Mouse (Mus musculus) A20 (cell line): Measurements from ENCODE around the gene Tas1r3.

ENCODE experiments used
- DNase-seq: peaks from one replicate; pipeline ENCODE4 v3.0.0-alpha.2; 2011; ENCODE audit warnings: low read depth, low spot score

Tas1r3 gene

DNA sequence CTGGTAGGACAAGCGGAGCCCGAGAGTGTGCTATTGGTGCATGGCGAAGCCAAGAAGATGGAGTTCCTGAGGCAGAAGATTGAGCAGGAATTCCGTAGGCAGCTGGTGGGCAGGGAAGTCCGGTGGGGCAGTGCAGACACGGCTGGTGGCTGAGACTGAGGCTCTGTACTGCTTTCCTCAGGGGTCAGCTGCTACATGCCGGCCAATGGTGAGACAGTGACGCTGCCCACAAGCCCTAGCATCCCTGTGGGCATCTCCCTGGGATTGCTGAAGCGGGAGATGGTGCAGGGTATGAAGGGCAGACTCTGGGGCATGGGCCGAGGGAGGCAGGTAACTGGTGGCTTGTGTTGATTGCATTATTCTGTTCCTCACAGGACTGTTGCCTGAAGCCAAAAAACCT is 24.5 kb upstream of the Tas1r3 start:
- no peak for DNase-seq

DNA sequence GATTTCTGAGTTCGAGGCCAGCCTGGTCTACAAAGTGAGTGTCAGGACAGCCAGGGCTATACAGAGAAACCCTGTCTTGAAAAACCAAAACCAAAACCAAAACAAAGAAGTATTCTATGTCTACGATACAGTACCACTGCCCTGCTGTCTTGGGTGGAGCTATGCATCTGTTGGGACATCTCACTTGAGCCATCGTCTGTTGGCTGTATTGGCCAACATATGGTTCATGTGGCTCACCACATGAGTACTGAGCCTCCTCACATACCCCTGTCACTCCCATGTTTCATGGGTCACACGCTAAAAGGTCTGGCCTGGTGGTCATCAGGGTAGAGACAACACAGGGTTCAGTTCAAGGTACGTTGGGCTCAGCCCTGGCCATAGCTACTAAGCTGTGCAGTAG is 23.2 kb upstream of the Tas1r3 start:
- no peak for DNase-seq

DNA sequence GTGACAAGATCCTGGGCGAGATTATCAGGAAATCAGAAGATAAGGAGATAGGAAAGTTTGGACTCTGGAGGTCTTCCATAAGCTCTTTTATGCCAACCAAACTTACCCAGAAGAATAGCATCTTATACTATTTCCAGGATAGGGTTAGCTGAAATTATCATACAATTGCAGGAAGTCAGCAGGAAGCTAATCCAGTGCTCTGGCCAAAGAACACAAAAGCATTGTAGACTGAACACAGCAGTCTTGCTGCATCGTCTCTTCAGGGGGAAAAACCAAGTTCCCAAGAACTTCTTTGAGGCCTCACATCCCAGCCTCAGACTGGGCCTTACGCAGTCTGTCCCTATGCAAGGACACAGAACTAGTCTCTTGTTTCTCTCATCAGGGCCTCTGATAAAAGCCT is 20.4 kb upstream of the Tas1r3 start:
- no peak for DNase-seq

DNA sequence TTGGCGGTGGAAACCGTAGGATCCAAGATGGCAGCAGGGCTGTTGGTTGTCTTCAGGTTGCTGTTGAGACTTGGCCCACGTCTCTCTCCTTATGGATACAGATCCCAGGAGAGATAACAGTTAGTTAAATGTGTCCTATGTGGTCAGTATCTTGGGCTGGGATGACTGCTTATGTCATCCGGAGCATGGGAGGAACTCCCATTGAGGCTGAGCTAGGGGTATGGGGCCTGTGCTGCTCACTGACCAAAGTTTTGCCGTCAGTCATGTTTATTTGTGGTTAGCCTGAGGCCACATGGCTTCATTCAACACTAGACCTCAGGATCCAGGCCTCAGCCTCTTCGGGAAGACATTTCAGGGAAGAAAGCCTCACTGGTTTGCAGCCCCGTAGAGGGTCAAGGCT is 8.2 kb upstream of the Tas1r3 start:
- no peak for DNase-seq

DNA sequence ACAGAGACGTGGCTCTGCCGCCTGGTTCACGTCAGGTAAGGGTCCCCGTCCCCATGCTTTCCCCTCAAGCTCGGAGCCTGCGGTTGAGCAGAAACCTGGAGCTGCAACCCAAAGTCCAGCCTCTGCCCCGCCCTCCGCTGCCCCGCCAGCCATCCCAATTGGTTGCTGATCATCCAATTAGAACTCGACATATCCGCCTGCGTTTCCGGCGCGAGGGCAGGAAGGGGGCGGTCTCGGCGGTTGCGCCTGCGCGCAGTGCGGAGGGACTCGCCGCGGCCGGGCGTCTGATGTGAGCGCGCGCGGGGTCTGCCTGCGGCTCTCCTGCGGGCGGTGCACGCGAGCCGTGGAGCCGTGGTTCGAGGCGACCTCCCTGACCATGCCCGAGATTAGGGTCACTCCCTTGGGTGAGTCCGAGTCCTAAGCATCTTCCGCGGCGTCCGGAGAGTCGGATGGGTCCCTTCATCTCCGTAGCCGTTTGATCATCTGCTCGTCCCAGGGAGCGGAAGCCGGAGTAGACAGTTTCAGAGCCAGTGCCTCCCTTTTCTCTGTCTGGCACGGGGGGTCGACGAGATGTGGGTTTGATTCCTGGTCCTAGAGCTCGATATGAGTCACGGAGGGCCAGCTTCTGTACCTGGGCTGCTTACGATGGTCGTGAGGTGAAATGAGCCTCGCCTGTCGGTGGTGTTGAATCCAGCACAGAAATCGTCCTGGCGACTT is 6.3 kb upstream of the Tas1r3 start, which contains the start of the genes Cptp and Ints11:
Gene Cptp, minus strand, starts transcription at position 124 of the 717 bp plus-strand sequence.
Gene Ints11, plus strand, starts transcription at position 230 of the 717 bp plus-strand sequence.
- peak; percentile 96 for DNase-seq

DNA sequence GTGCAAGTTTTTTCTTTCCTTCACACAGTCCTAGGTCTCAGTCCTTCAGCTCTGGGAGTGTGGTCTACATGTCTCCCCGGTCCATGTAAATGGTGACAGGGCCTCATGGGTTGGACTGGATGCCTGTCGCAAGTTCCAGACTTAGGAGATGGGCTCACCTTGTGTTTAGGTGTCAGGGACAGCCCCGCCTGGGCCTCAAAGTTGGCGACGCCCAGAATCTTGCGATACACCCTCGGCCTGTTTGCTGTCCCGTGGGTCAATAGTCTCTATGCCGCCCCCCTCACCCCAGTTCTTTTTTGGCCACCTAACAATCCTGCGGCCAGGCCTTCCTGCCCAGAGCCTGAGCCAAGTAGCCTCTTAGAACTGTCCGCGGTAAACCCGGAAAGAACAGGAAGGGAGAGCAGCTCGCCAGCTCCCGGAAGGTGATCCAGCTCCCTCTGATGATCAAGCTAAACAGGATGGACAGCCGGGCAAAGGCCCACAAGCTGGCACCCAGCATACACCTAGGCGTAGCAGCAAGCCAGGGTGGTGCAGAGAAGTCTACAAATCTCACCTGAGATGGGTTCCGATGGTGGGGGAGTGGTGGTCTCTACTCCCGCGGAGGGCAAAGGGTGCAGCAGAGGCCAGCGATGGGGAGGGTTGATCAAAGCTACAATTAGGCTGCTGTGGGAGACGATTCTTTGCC is 5.6 kb upstream of the Tas1r3 start:
- no peak for DNase-seq

DNA sequence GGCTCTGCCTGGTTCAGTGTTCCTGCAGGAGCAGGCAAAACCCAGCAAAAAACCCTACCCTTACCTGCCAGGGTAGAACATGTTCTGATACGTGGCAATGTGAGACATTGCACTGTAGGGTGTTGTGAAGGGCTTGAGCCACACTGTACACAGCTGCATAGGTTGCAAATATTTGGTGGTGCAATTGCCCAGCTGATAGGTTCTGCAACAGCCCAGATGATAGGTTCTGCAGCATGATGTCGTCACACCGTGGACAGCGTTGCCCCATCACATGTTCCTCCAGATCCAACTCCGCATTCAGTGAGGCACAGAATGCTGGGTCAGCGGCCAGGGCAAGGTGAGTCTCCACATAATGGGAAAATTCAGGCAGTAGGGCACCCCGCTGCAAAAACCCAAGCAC is 1.4 kb downstream of the Tas1r3 start:
- DNase-seq, result no peak

DNA sequence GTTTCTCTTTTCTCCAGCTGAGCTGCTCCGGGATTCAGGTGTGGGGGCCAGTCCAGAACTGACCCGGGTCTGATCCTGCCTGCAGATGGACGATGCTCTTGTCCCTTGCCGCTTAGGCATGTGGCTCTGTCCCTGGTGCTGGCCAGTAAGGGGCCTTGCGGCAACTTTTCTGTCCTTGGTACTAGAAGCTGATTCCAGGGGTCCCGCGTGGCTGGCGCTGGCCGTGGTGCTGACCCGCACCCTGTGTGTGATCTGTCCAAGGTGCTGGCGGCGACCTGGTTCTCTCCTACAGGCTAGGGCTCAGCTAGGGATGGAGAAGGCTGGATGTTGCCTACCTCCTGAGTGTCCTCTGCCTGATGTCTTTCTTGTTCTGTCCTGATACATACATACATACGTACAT is 3.8 kb downstream of the Tas1r3 start:
- DNase-seq, result no peak

DNA sequence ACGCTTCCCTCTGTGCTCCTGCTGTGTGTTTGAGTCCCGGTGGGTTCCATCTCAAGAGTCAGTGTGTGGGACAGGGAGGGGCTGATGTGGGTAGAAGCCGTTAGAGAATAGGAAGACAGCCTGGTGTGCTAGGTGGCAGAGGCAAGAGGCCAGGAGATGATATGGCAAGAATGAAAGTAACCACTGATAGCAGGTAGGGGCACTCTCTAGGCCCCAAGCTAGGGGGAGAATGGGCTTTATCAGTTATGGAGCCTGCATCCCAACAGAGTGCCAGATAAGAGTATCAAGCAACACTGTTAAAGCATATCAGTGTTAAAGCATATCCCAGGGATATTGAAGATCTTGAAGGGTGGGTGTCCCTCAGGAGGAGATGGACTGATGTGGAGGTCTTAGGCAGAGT is 6.3 kb downstream of the Tas1r3 start:
- DNase-seq, result no peak

DNA sequence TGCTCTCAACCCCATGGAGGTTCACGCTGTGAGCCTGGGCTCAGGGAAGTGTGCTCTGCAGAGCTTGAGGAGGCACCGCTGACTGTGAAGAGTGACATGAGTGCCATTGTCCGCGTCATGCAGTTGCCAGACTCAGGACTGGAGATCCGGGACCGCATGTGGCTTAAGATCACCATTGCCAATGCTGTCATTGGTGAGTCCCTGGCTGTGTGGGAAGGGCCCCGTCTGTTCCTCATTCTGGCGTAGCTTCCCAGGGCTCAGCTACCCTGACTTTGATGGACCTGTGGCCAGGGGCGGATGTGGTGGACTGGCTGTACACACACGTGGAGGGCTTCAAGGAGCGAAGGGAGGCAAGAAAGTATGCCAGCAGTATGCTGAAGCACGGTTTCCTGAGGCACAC is 7.1 kb downstream of the Tas1r3 start:
- no peak for DNase-seq

DNA sequence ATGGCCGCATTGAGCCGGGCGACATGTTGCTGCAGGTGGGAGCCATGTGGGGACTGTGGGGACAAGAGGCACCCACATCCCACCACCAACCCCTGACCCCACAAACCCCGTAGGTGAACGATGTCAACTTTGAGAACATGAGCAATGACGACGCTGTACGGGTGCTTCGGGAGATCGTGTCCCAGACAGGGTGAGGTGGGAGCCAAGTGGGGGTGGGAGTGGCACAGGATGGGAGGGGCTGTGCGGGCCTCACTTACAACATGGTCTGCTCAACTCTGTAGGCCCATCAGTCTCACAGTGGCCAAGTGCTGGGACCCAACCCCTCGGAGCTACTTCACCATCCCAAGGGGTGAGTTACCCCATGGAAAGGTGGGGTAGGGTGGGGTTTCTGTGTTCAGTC is 8.2 kb downstream of the Tas1r3 start:
- no peak for DNase-seq

DNA sequence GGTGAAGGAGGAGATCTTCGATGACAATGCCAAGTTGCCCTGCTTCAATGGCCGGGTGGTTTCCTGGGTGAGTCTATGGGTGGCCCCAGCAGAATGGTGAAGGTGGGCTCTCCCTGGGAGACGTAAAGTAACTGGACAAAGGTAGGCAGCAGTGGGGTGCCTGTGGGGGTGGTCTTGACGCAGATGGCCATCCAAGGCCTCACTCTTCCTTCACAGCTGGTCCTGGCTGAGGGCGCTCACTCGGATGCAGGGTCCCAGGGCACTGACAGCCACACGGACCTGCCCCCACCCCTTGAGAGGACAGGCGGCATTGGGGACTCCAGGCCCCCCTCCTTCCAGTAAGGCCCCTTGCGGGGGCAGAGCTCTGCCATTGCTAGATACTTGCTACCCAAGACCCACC is 9.7 kb downstream of the Tas1r3 start:
- no peak for DNase-seq

DNA sequence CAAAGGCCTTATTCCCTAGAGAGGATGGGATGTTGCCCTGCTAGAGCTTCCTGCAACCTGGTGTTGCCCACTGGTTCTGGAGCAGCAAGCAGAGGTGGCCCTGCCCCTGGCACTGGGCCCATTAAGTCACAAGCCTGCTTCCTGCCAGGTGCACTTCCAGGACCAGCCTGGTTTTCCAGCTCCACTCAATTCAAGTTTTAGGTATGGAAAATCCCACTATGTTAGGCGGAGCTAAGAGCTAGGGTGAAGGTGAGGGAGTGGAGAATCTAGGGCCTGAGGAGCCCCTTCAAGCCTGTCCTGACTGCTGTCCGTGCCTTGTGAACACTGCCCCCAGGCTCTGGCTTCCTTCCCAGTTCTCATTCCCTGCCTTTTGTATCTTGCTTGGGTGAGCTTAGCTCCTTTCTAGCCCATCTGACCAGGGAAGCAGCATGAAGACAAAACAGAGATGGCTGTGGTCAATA is 11.2 kb downstream of the Tas1r3 start:
- DNase-seq, result no peak

DNA sequence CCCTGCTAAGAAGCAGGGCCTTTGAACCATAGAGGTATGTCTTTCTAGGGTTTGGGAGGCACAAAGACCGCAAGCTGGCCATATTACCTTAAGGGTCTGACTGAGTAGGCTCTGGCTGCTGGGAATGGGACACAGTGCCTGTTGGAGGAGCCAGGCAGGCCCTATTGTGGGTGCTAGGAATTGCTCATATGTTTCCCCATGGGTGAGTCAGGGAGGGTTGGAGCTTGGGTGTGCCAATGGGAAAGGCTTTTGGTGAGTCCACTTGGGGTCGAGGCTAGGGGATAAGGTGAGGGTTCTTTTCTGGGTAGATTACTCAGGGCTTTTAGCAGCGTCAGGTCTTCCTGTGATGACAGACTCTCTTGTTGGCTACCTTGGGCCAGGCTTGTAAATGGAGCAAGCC is 11.8 kb downstream of the Tas1r3 start:
- no peak for DNase-seq

DNA sequence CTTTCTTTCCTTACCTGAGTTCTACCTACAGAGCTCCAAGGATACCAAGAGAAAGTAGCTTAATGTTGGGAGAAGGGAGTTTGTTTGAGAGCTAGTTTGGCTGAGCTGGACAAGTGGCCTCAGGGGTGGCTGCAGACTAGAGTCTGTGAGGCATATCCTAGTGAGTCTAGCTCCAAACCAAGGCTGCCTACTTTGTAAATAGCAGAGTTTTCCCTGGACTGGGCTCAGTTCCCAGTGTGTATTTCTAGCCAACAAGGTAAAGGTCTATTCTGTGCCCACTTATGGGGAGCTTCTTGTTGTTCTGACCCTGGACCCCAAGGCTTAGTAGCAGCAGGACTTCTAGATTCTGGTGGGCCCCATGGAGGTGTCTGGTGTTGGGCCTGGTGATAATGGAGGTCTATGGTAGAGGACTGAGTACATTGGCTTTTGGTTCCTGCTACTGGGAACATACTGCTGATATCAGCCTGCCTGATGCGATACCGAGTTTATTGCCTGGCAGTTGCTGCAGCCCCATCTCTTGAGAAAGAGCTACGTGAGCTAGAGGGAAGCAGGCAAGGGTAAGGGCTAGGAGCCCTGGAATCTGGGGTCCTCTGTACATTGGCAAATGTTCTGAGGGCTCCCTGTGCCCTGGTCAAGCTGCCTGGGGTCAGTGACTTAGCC is 13.2 kb downstream of the Tas1r3 start:
- DNase-seq, result no peak

DNA sequence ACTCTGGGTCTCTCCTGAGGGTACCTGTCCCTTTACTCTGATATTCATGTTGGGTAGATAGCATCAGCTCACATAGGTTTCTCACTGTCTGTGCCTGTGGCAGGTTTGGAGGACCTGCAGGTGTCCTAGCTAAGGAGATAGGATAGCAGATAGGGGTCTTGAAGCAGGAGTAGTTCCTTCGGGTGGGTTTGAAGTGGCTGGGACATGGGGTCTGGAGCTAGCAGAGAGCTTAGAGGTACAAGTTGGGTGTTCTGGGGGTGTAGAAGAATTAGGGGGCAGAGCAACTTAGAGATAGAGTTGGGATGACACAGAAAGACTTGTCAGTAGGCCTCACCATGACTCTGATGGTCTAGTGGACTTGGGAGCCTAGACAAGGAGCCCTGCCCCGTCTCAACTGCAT is 13.8 kb downstream of the Tas1r3 start:
- DNase-seq, result no peak

DNA sequence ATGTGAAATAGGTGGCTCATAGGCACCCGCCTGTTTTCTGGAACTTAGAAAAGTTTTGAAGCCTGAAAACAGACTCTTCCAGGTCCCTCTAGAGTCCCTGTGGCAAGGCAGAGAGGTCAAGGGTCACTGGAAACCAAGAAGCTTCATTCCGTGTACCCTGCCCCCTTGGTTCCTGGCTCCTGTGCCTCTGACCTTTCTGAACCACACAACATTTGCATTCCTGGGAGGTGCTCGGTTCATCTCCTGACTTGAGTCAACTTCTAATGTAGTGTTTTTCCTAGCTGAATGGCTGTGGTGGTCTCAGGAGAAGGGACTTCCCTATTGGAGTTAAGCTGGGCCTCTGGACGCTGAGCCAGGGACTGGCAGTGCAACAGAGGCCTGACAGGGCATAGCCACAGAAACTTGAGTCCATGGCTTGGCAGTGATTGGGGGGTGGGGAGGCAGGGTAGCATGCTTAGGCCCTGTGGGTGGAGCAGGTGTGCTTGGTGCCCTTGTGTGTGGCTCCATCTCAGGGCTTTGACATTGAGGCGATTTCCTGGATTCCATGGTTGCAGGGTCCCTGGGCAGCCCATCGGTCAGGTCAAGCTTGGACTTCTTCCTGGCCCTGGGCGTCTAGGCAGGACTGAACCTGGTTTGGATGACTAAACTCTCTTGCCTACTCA is 14.6 kb downstream of the Tas1r3 start:
- no peak for DNase-seq

DNA sequence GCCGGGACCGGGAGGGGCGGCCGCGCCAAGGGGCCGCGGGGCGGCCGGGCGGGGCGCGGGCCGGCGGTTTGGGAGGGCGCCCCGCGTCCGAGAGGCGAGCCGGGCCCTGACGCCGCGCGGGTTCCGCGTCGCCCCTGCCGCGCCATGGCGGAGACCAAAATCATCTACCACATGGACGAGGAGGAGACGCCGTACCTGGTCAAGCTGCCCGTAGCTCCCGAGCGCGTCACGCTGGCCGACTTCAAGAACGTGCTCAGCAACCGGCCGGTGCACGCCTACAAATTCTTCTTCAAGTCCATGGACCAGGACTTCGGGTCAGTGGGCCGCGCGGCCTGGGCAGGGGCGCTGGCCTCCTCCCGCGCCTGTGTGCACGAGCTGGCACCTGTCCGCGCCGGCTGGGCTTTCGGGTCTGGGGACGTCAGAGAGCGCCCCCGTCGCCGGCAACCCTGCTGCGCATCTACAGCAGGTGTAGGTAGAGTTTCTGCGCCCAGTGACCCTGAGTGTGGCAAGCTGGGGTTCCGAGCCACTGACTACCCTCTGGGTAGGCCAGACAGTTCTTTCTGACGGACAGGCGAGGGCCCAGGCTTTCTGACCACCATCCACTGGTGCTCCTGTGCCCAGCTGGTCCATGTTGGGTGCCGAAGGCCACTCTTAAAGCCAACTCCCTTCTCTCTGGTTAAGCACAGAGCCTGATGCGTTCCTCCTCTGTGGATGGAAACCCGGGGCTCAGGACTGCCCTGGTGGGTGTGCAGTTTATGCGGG is 15.4 kb downstream of the Tas1r3 start:
- DNase-seq, result peak; percentile 73

DNA sequence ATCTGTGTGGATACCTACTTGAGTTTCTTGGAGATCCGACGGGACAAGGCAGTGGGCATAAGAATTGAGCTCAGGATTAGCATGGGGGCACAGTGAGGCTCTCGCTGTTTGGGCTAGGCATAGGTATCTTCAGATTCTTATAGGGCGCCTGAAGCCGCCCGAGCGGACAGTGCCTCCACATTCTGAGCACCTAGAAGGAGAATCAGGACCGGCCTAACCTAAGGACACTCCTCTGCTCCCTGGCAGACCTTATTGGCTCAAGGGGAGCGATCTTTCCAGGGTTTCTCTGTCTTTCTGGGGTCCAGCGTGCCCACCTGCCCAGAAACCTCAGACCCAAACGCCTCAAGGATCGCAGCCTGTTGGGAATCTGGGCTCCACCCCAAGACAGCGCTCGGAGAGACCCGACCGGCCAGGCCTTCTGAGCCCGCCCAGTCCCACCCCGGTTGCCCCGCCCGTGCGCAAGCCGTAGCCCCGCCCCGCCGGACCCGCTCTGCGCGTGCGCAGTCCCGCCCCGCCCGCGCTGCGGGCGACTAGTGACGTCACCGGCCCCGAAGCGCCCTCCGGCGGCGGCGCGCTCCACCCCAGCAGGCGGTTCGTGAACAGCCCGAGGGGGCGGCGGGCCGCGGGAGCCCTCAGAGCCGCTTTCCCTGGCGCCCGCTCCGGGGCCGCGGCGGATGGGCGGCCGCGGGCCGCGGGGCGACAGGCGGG is 16.1 kb downstream of the Tas1r3 start, which contains the start of gene Dvl1:
Gene Dvl1, plus strand, starts transcription at position 532 of the 708 bp plus-strand sequence.
- DNase-seq, result peak; percentile 94

DNA sequence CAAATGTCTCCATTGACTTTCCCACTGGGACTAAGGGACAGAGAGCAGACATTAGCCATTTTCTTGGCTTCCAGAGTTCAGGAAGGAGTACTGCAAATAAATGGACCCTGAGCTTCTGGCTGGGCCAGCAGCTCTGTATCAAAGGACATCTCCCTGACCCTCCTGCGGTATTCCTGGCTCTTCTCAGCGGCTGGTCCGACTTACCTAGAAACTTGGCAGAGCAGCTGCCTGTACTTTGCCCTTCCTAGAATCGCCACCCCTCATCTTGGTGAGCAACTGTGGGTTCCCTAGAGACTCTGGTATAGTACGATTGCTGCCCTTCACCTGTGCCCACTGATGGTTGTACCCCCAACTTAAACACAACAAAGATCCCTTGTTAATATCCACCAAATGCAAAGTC is 19.9 kb downstream of the Tas1r3 start:
- no peak for DNase-seq
